Mouse (Mus musculus) CH12.LX (cell line): ENCODE measurements at regions not wholly inside any gene's neighbourhood (a gene's known extent, or its start where the extent isn't known, plus 50 kb on each side); places are given as distances from the start of the nearest gene placed in this dataset.

ENCODE experiments used
- MAX ChIP-seq: IDR thresholded peaks from 2 replicates; pipeline ENCODE4 v1.6.1; 2011; ENCODE audit warnings: low read length, improper control_type of control experiment
- MAZ ChIP-seq: IDR thresholded peaks from 2 replicates; pipeline ENCODE4 v1.6.1; 2012; ENCODE audit warnings: low read depth, mild to moderate bottlenecking, inconsistent platforms, low read length, improper control_type of control experiment, moderate library complexity
- POLR2A ChIP-seq: IDR thresholded peaks from 2 replicates; pipeline ENCODE4 v1.6.1; 2011; ENCODE audit warnings: low read depth, mild to moderate bottlenecking, improper control_type of control experiment, low read length
- USF1 ChIP-seq: IDR thresholded peaks from 2 replicates; pipeline ENCODE4 v1.6.1; 2014; ENCODE audit warnings: low read depth, mild to moderate bottlenecking, inconsistent platforms, low read length, improper control_type of control experiment
- ZC3H11A ChIP-seq: IDR thresholded peaks from 2 replicates; pipeline ENCODE4 v1.6.1; 2012; ENCODE audit warnings: low read depth, mild to moderate bottlenecking, inconsistent platforms, low read length, improper control_type of control experiment

DNA sequence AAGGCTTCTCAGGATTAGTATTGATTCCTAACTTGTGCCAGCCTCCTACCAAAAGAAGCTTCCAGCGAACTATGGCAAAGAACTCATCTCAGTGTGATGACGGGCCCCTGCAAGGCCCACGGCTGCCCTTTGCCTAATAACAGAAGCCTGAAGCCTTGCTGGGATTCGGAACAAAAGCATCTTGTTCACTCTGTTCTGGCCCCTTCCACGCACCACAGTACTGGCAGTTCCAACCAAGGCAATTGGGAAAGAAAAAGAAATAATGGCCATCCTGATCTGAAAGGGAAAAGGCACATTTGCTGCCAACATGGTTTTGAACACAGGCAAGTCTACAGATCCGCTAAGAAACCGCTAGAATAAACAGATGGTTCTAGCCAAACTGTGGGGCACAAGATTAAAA lies 150.4 kb upstream of the Tcerg1l start:
- TF ChIP-seq MAX (no peak), MAZ (no peak), USF1 (no peak), ZC3H11A (no peak), POLR2A (no peak)
